Mouse (Mus musculus) forebrain, embryonic 13.5 days (tissue): ENCODE data around the gene Epn1. TPM values are rescaled to one million over a fixed set of nuclear protein-coding genes. Genes with fewer than 3 reads are reported as not detected.
"Not testable (repeated sequence)": the region's sequence is repeated elsewhere in the genome, so short reads cannot be mapped to it uniquely, and the experiment has no call there.

Experiments used
- ATAC-seq: fragments of 200-750 bp; cut with Nextera tagmentation; 2 replicates; pipeline ENCODE4 v1.8.0; 2017
- H3K27ac ChIP-seq: fragments of 300-500 bp; sonication (generic); 2 replicates; pipeline ENCODE4 v1.5.1; 2015; ENCODE audit warnings: inconsistent platforms, mild to moderate bottlenecking, moderate library complexity
- H3K27me3 ChIP-seq: fragments of 300-500 bp; sonication (generic); 2 replicates; pipeline ENCODE4 v1.6.1; 2015; ENCODE audit warnings: mild to moderate bottlenecking, inconsistent platforms
- H3K36me3 ChIP-seq: fragments of 300-500 bp; sonication (generic); 2 replicates; pipeline ENCODE4 v1.6.1; 2015; ENCODE audit warnings: mild to moderate bottlenecking, inconsistent platforms; ENCODE audit not compliant: poor library complexity, severe bottlenecking
- H3K4me1 ChIP-seq: fragments of 300-500 bp; sonication (generic); 2 replicates; pipeline ENCODE4 v1.6.1; 2015; ENCODE audit warnings: inconsistent platforms
- H3K4me2 ChIP-seq: fragments of 300-500 bp; sonication (generic); 2 replicates; pipeline ENCODE4 v1.6.1; 2015; ENCODE audit warnings: inconsistent platforms, mild to moderate bottlenecking, moderate library complexity
- H3K4me3 ChIP-seq: fragments of 300-500 bp; sonication (generic); 2 replicates; pipeline ENCODE4 v1.5.1; 2015; ENCODE audit warnings: mild to moderate bottlenecking, inconsistent platforms
- H3K9ac ChIP-seq: fragments of 300-500 bp; sonication (generic); 2 replicates; pipeline ENCODE4 v1.6.1; 2015; ENCODE audit warnings: mild to moderate bottlenecking, inconsistent platforms
- H3K9me3 ChIP-seq: fragments of 300-500 bp; sonication (generic); replicated peaks from 2 replicates; pipeline ENCODE4 v1.6.1; 2016; ENCODE audit warnings: inconsistent platforms
- WGBS: fragments of 180-500 bp; shearing (Covaris S2); methylation state at CpG from one replicate; pipeline ENCODE4 v1.1.7; 2015; 5-methylcytosine and 5-hydroxymethylcytosine counted together
- polyA plus RNA-seq: library from polyadenylated mRNA; unstranded; fragments of >200 nt; fragmentation: Nextera tagmentation; extraction: Ambion mirVana; gene quantifications from 2 replicates; pipeline ENCODE4 v1.2.1, GENCODE M21; 2015

Epn1 gene
- polyA plus RNA-seq, 1 experiment from 2014 or later, result 60.5 TPM

DNA sequence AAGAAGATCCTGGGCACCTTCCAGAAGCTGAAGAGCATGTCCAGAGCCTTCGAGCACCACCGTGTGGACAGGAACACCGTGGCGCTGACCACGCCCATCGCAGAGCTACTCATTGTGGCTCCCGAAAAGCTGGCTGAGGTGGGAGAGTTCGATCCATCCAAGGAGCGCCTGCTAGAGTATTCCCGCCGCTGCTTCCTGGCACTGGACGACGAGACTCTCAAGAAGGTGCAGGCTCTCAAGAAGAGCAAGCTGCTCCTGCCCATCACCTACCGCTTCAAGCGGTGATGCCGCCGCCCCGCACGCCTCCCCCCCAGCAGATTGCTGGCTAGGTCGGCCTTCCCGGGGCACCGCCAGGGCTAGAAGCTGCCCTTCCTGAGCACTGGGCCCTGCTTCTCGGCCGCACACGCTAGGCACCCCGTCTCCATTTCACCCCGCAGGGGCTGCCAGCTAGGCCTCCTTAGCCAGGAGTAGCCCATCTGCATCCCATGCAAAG, 19.8 kb upstream of the Epn1 start:
- H3K9me3 ChIP-seq, result no peaks in the 10 kb centered on the region
- H3K4me3 ChIP-seq, result peak overlapping the region; percentile 58
- H3K27ac ChIP-seq, result peak overlapping the region; percentile 99
- peak overlapping the region; percentile 89 for H3K9ac ChIP-seq
- 3% methylated on average over 27 of the region's 27 CpGs for WGBS
- no peaks in the 10 kb centered on the region for H3K36me3 ChIP-seq
- H3K4me2 ChIP-seq, result peak overlapping the region; percentile 84
- H3K27me3 ChIP-seq, result peaks cover 38% of the 10 kb centered on the region
- peaks cover 51% of the 10 kb centered on the region for H3K4me1 ChIP-seq
- no peak for ATAC-seq

DNA sequence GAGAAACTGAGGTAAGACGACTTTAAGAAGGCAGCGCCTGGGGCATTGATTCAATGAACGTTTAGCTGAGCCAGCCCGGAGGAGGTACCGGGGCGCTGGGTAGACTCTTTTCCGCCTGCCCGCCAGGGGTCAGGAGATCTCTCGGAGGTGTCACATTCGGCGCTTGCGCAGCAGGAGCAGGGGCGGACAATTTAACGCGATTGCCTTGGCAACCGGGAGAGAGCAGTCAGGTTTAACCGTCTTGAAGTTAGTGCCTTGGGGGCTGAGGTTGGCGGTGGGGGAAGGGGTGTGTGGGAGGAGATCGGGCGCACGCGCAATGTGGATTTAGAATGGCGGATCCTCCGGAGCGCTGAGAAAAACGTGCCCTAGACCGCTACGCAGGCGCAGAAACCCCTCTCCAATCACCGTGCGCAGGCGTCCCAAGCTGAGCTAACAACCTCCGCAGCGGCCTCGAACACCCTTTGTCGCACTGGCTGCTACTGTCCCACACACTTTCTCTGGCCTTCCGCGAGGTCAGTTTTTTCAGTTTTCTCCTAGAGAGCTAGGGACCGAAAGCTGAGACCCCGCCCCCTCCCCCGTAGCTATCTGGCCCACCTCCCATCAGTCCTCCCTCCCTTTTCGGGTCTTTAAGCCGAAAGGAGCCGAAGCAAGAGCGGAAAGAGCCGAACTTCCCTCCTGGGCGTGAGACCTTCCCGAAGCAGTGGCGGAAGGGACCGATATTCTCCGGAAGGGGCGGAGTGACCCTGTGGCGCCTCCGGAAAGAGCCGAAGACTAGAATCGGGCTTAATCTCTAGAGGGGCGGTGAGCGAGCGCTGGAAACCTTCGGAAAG, 18.9 kb upstream of the Epn1 start:
- Histone ChIP-seq H3K9ac (peak overlapping the region; percentile 89), H3K4me1 (peaks cover 58% of the 10 kb centered on the region)

GRCm38 (mm10) chr7:5061774-5062359, 18.2 kb upstream of the Epn1 start, which contains the start of gene U2af2:
Gene U2af2 (plus strand): TSS chr7:5062143.
- WGBS, result under 1% methylated on average over 51 of the region's 65 CpGs
- Histone ChIP-seq H3K27ac (peak within 1 kb of the TSS; percentile 99), H3K27me3 (peaks cover 22% of the 10 kb centered on the region), H3K4me3 (peak within 1 kb of the TSS; percentile 58), H3K9ac (peak within 1 kb of the TSS; percentile 89), H3K4me1 (peaks cover 53% of the 10 kb centered on the region), H3K4me2 (peak within 1 kb of the TSS; percentile 84), H3K36me3 (peaks cover 10% of the 10 kb centered on the region), H3K9me3 (no peaks in the 10 kb centered on the region)
- peak; percentile 81 for ATAC-seq

More for the DNA sequence above, 18.9 kb upstream of the Epn1 start:
- H3K4me3 ChIP-seq, result peak overlapping the region; percentile 58
- H3K27ac ChIP-seq, result peak overlapping the region; percentile 99
- H3K27me3 ChIP-seq, result peaks cover 29% of the 10 kb centered on the region
- H3K4me2 ChIP-seq, result peak overlapping the region; percentile 84
- peaks cover 3% of the 10 kb centered on the region for H3K36me3 ChIP-seq
- under 1% methylated on average over 58 of the region's 60 CpGs for WGBS
- no peaks in the 10 kb centered on the region for H3K9me3 ChIP-seq
- ATAC-seq, result peak; percentile 92

- peaks cover 47% of the 10 kb centered on the region for H3K4me1 ChIP-seq
Measured at GRCm38 (mm10) chr7:5062360-5063001, 17.6 kb upstream of the Epn1 start.

DNA sequence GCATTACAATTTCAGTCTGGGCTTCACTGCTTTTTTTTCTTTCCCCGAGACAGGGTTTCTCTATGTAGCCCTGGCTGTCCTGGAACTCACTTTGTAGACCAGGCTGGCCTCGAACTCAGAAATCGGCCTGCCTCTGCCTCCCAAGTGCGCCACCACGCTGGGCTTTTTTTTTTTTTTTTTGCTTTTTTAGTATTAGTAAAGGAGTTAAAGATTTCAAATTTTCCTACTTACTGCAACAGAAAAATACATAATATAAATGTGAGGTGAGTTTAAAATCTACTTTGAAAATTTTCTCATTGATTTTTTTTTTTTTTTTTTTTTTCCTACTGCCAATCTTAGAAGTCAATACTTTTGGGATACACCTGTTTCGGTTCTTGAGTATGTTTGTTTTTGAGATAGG, 15.1 kb upstream of the Epn1 start:
- H3K9ac ChIP-seq, result no peak overlapping the region
- peaks cover 35% of the 10 kb centered on the region for H3K4me1 ChIP-seq
- WGBS, result 95% methylated on average over 6 of the region's 6 CpGs

More at GRCm38 (mm10) chr7:5062360-5063001, 17.6 kb upstream of the Epn1 start:
- under 1% methylated on average over 45 of the region's 51 CpGs for WGBS
- peaks cover 16% of the 10 kb centered on the region for H3K36me3 ChIP-seq
- H3K4me2 ChIP-seq, result peak overlapping the region; percentile 84
- peak; percentile 49 for ATAC-seq
- H3K27me3 ChIP-seq, result peaks cover 16% of the 10 kb centered on the region
- no peaks in the 10 kb centered on the region for H3K9me3 ChIP-seq
- peak overlapping the region; percentile 99 for H3K27ac ChIP-seq
- H3K4me3 ChIP-seq, result peak overlapping the region; percentile 58
- peak overlapping the region; percentile 79 for H3K9ac ChIP-seq

DNA sequence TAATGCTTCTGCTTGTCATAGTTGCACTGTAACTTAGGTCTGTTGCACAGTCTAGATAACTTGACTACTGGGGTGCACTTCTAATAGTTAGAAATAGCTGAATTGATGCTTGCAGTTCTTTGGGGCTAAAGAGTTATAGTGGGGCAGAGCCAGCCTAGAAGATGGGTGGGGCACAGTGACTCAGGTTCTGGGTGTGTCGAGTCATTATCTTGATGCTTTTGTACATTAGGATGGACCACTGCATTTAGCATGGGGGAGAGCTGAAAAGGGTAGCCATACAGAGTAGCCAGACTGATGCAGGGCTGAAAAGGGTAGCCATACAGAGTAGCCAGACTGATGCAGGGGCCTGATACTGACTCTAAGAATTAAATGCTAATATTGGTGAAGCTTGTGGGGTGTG, 6.4 kb upstream of the Epn1 start:
- no peak overlapping the region for H3K9ac ChIP-seq
- H3K36me3 ChIP-seq, result peaks cover 98% of the 10 kb centered on the region
- no peak overlapping the region for H3K4me2 ChIP-seq
- no peaks in the 10 kb centered on the region for H3K27me3 ChIP-seq
- no peaks in the 10 kb centered on the region for H3K9me3 ChIP-seq
- H3K4me3 ChIP-seq, result no peak overlapping the region
- H3K27ac ChIP-seq, result no peak overlapping the region
- H3K4me1 ChIP-seq, result no peaks in the 10 kb centered on the region
- no peak for ATAC-seq
- WGBS, result 86% methylated on average over 1 of the region's 1 CpGs

More for the DNA sequence above, 15.1 kb upstream of the Epn1 start:
- Histone ChIP-seq H3K9me3 (no peaks in the 10 kb centered on the region), H3K27ac (no peak overlapping the region), H3K27me3 (no peaks in the 10 kb centered on the region), H3K4me3 (no peak overlapping the region), H3K36me3 (peaks cover 40% of the 10 kb centered on the region), H3K4me2 (no peak overlapping the region)
- ATAC-seq, result no peak

DNA sequence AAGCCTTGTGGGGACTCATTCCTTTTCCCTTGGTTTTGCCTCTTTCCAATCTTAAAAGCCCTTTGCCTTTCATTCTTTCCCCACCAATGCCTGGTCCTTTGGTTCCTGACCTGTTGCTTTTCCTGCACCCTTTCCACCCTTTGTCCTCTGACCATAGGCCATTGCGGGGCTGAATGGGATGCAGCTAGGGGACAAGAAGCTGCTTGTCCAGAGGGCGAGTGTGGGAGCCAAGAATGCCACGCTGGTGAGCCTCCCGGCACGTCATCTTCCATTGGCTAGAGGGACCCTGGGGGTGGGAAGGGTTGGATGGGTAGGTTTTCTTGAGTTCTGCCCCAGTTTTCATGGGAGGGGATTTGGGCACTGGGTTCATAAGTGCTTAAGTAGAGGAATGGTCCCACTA, 5.1 kb upstream of the Epn1 start:
- 92% methylated on average over 5 of the region's 5 CpGs for WGBS
- no peak overlapping the region for H3K27ac ChIP-seq
- no peaks in the 10 kb centered on the region for H3K27me3 ChIP-seq
- H3K9ac ChIP-seq, result no peak overlapping the region
- no peaks in the 10 kb centered on the region for H3K4me1 ChIP-seq
- no peak for ATAC-seq
- H3K4me3 ChIP-seq, result no peak overlapping the region
- H3K4me2 ChIP-seq, result no peak overlapping the region
- H3K36me3 ChIP-seq, result peaks cover 91% of the 10 kb centered on the region
- no peaks in the 10 kb centered on the region for H3K9me3 ChIP-seq

- no peaks in the 10 kb centered on the region for H3K27me3 ChIP-seq
- no peak overlapping the region for H3K9ac ChIP-seq
- ATAC-seq, result no peak
- peaks cover 73% of the 10 kb centered on the region for H3K36me3 ChIP-seq
- no peak overlapping the region for H3K4me2 ChIP-seq
- H3K9me3 ChIP-seq, result no peaks in the 10 kb centered on the region
- H3K4me3 ChIP-seq, result no peak overlapping the region
- WGBS, result 97% methylated on average over 2 of the region's 2 CpGs
- no peak overlapping the region for H3K27ac ChIP-seq
- H3K4me1 ChIP-seq, result peaks cover 14% of the 10 kb centered on the region
Measured at GRCm38 (mm10) chr7:5076931-5077330, 3.1 kb upstream of the Epn1 start.

- Histone ChIP-seq H3K36me3 (peaks cover 63% of the 10 kb centered on the region), H3K4me1 (peaks cover 20% of the 10 kb centered on the region), H3K9ac (peak overlapping the region; percentile 99; the same call in 1 of the 2 replicates), H3K4me2 (peak overlapping the region; percentile 93), H3K27ac (peak overlapping the region; percentile 88), H3K4me3 (peak overlapping the region; percentile 98)
- not testable (repeated sequence) for H3K27me3 ChIP-seq, H3K9me3 ChIP-seq
- peak; percentile 14 for ATAC-seq
- 46% methylated on average over 10 of the region's 13 CpGs for WGBS
Measured at GRCm38 (mm10) chr7:5079365-5080009, 548 bp upstream of the Epn1 start.

DNA sequence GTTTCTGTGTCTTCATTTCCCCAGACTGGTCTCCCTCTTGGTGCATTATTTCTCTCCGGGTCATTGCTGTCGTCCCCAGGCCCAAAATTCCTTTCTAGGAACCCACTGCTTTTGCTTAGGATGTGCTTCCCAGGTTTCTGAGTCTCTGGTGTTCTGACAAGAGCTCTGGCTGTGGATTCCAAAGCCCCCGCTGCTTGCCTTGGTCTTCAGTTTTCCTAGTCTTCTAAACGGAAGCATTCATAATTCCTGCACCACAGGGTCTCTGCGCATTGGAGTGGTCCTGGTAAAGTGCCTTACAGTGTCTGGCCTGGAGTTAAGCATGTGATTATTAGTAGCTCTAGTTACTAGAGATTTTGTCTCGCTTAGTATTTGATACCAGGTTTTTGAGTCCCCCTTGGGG, 780 bp downstream of the Epn1 start:
- H3K4me3 ChIP-seq, result peak overlapping the region; percentile 98
- ATAC-seq, result no peak
- H3K9me3 ChIP-seq, result no peaks in the 10 kb centered on the region
- peak overlapping the region; percentile 88 for H3K27ac ChIP-seq
- peaks cover 63% of the 10 kb centered on the region for H3K36me3 ChIP-seq
- H3K9ac ChIP-seq, result peak overlapping the region; percentile 99
- no peaks in the 10 kb centered on the region for H3K27me3 ChIP-seq
- 21% methylated on average over 6 of the region's 6 CpGs for WGBS
- peaks cover 20% of the 10 kb centered on the region for H3K4me1 ChIP-seq
- H3K4me2 ChIP-seq, result peak overlapping the region; percentile 93

- 67% methylated on average over 6 of the region's 6 CpGs for WGBS
- Histone ChIP-seq H3K9me3 (no peaks in the 10 kb centered on the region), H3K9ac (peak overlapping the region; percentile 99), H3K4me1 (peaks cover 20% of the 10 kb centered on the region), H3K27me3 (no peaks in the 10 kb centered on the region), H3K27ac (no peak overlapping the region), H3K4me2 (peak overlapping the region; percentile 93), H3K4me3 (peak overlapping the region; percentile 98), H3K36me3 (peaks cover 63% of the 10 kb centered on the region)
- no peak for ATAC-seq
Measured at GRCm38 (mm10) chr7:5081241-5081640, 1.2 kb downstream of the Epn1 start.
